Mouse (Mus musculus) erythroblast, embryonic 14.5 days (primary cell): Measurements from ENCODE around the gene Igfbp3. TPM values are rescaled to one million over a fixed set of nuclear protein-coding genes. Genes with fewer than 3 reads are reported as not detected.
"Not testable (repeated sequence)": the region's sequence is repeated elsewhere in the genome, so short reads cannot be mapped to it uniquely, and the experiment has no call there.

Experiments
- H3K27me3 ChIP-seq: 2 replicates; pipeline ENCODE4 v1.6.1; 2012; ENCODE audit warnings: inconsistent platforms; ENCODE audit not compliant: control insufficient read depth
- H3K36me3 ChIP-seq: 2 replicates; pipeline ENCODE4 v1.6.1; 2012; ENCODE audit warnings: mild to moderate bottlenecking, inconsistent platforms; ENCODE audit not compliant: control insufficient read depth
- H3K4me1 ChIP-seq: 2 replicates; pipeline ENCODE4 v1.6.1; 2012; ENCODE audit warnings: inconsistent platforms; ENCODE audit not compliant: control insufficient read depth
- H3K4me3 ChIP-seq: replicated peaks from 2 replicates; pipeline ENCODE3; 2012; ENCODE audit warnings: moderate library complexity, mild to moderate bottlenecking, inconsistent platforms
- H3K9me3 ChIP-seq: 2 replicates; pipeline ENCODE4 v1.6.1; 2012; ENCODE audit warnings: low read length, inconsistent platforms, mixed read lengths; ENCODE audit not compliant: control insufficient read depth
- GATA1 ChIP-seq: IDR thresholded peaks from 2 replicates; pipeline ENCODE4 v1.6.1; 2012; ENCODE audit warnings: low read length, inconsistent platforms, mixed read lengths
- TAL1 ChIP-seq: IDR thresholded peaks from 3 replicates; pipeline ENCODE4 v1.6.1; 2012; ENCODE audit warnings: low read length, inconsistent platforms, mixed read lengths
- polyA plus RNA-seq: library from polyadenylated mRNA; stranded (reverse); fragments of >175 nt; gene quantifications from 2 replicates; pipeline ENCODE4 v1.2.3, GENCODE M21; 2012

The Igfbp3 gene
- polyA plus RNA-seq, 1 experiment = 0.03 TPM

GRCm38 (mm10) chr11:7234436-7234835 is 20.7 kb upstream of the Igfbp3 start:
- Histone ChIP-seq H3K27me3 (no peaks in the 10 kb centered on the region), H3K9me3 (no peaks in the 10 kb centered on the region; the same call in 1 of the 2 replicates), H3K4me1 (no peaks in the 10 kb centered on the region), H3K36me3 (no peaks in the 10 kb centered on the region), H3K4me3 (no peak overlapping the region)
- TF ChIP-seq GATA1 (no peak), TAL1 (no peak)

GRCm38 (mm10) chr11:7233333-7233732 is 19.6 kb upstream of the Igfbp3 start:
- Histone ChIP-seq H3K36me3 (no peaks in the 10 kb centered on the region), H3K4me3 (no peak overlapping the region), H3K4me1 (no peaks in the 10 kb centered on the region), H3K27me3 (no peaks in the 10 kb centered on the region), H3K9me3 (no peaks in the 10 kb centered on the region)
- TF ChIP-seq TAL1 (no peak), GATA1 (no peak)

GRCm38 (mm10) chr11:7231958-7232357 is 18.2 kb upstream of the Igfbp3 start:
- H3K27me3 ChIP-seq = no peaks in the 10 kb centered on the region
- no peak overlapping the region for H3K4me3 ChIP-seq
- H3K9me3 ChIP-seq = no peaks in the 10 kb centered on the region
- no peaks in the 10 kb centered on the region for H3K4me1 ChIP-seq
- TF ChIP-seq TAL1 (no peak), GATA1 (no peak)
- no peaks in the 10 kb centered on the region for H3K36me3 ChIP-seq

- no peaks in the 10 kb centered on the region for H3K36me3 ChIP-seq
- TF ChIP-seq TAL1 (no peak), GATA1 (no peak)
- no peaks in the 10 kb centered on the region for H3K9me3 ChIP-seq
- H3K4me1 ChIP-seq = no peaks in the 10 kb centered on the region
- no peaks in the 10 kb centered on the region for H3K27me3 ChIP-seq
- H3K4me3 ChIP-seq = no peak overlapping the region
These were observed 16.3 kb upstream of the Igfbp3 start for GRCm38 (mm10) chr11:7230000-7230399.

- Histone ChIP-seq H3K27me3 (no peaks in the 10 kb centered on the region), H3K9me3 (no peaks in the 10 kb centered on the region), H3K36me3 (no peaks in the 10 kb centered on the region), H3K4me1 (no peaks in the 10 kb centered on the region), H3K4me3 (no peak overlapping the region)
- TF ChIP-seq GATA1 (no peak), TAL1 (no peak)
These were observed 14.4 kb upstream of the Igfbp3 start for GRCm38 (mm10) chr11:7228107-7228506.

GRCm38 (mm10) chr11:7226810-7227550 is 13.3 kb upstream of the Igfbp3 start:
- no peaks in the 10 kb centered on the region for H3K9me3 ChIP-seq

GRCm38 (mm10) chr11:7226200-7226599 is 12.5 kb upstream of the Igfbp3 start:
- H3K4me1 ChIP-seq = no peaks in the 10 kb centered on the region
- no peak for TF ChIP-seq TAL1
- no peaks in the 10 kb centered on the region for H3K27me3 ChIP-seq
- no peaks in the 10 kb centered on the region for H3K36me3 ChIP-seq
- no peak overlapping the region for H3K4me3 ChIP-seq
- H3K9me3 ChIP-seq = no peaks in the 10 kb centered on the region

More at GRCm38 (mm10) chr11:7226810-7227550, 13.3 kb upstream of the Igfbp3 start:
- Histone ChIP-seq H3K4me3 (no peak overlapping the region), H3K4me1 (no peaks in the 10 kb centered on the region), H3K27me3 (no peaks in the 10 kb centered on the region), H3K36me3 (no peaks in the 10 kb centered on the region)
- TF ChIP-seq TAL1 (no peak), GATA1 (no peak)

- H3K9me3 ChIP-seq, H3K36me3 ChIP-seq, H3K4me1 ChIP-seq, H3K27me3 ChIP-seq, H3K4me3 ChIP-seq: not testable (repeated sequence)
These were observed 8.1 kb upstream of the Igfbp3 start for GRCm38 (mm10) chr11:7221826-7222225.

GRCm38 (mm10) chr11:7215703-7216102 is 2.0 kb upstream of the Igfbp3 start:
- H3K36me3 ChIP-seq = no peaks in the 10 kb centered on the region
- no peaks in the 10 kb centered on the region for H3K9me3 ChIP-seq
- H3K4me1 ChIP-seq = no peaks in the 10 kb centered on the region
- no peak overlapping the region for H3K4me3 ChIP-seq
- H3K27me3 ChIP-seq = peaks cover 36% of the 10 kb centered on the region
- TF ChIP-seq GATA1 (no peak), TAL1 (no peak)

GRCm38 (mm10) chr11:7214761-7215160 is 1.0 kb upstream of the Igfbp3 start:
- Histone ChIP-seq H3K4me3 (no peak overlapping the region), H3K36me3 (no peaks in the 10 kb centered on the region), H3K9me3 (no peaks in the 10 kb centered on the region), H3K4me1 (no peaks in the 10 kb centered on the region), H3K27me3 (peaks cover 36% of the 10 kb centered on the region)
- TF ChIP-seq GATA1 (no peak), TAL1 (no peak)
